Mouse (Mus musculus) granulocyte monocyte progenitor cell, adult 5-6 weeks (primary cell): Measurements from ENCODE around the gene Plod3. TPM values are rescaled to one million over a fixed set of nuclear protein-coding genes. Genes with fewer than 3 reads are reported as not detected.
"Not testable (repeated sequence)": the region's sequence is repeated elsewhere in the genome, so short reads cannot be mapped to it uniquely, and the experiment has no call there.

Experiments used
- ATAC-seq: replicated peaks from 2 replicates; pipeline ENCODE4 v1.8.0; 2016; ENCODE audit warnings: mild to moderate bottlenecking, moderate TSS enrichment, inconsistent platforms; ENCODE audit not compliant: poor library complexity, severe bottlenecking
- total RNA-seq, 2 experiments: library from RNA; stranded (forward) in 1 of 2; stranded (reverse) in 1 of 2; fragments of 200-712, 200-1000 nt in 1 of 2; fragments of >200 nt in 1 of 2; fragmentation: Nextera tagmentation in 1 of 2; gene quantifications; 2 replicates each; pipeline ENCODE4 v1.2.3; 2014 to 2017

Gene Plod3
- 122 and 139 TPM in 2 replicates for total RNA-seq (2014; fragmentation: Nextera tagmentation)
- total RNA-seq (2017): 158 and 177 TPM in 2 replicates

DNA sequence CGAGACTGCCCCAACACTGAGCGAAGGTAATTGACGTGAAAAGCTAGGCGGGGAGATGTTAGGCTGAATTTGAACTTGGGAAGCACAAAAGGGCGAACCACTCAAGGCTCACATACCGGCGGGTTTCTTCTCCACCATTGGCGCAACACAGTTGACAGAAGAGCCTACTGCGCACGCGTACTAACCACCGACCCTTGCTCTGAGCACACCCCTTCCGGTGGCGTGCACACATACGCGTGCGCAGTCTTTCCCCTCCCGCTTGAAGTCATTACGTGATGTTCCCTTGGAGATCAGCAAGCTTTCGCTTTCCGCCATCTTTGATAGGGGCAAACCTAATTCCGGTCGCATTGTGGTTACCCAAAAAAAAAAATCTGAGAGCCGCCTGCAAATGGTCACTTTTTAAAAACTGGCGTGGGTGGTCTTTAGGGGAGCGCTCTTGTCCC is at the start of gene Plod3:
Gene Plod3 (plus strand): TSS at position 325 of the 443 bp plus-strand sequence.
- ATAC-seq: peak; percentile 76

DNA sequence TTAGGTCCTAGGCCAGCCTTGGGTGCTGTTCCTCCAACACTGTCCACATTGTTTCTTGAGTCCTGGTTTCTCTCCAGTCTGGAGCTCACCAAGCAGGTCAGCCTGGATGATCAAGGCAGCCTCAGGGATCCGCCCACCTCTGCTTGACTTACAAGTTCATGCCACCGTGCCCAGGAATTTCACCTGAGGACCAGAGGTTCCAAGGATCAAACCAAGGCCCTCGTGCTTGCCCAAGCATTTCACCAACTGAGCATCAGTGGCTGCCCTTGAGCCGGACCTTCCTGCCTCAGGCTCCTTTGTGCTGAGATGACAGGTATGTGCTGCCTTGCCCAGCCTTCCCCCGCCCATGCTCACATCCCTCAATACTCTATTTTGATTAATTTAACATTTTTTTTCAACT is 49.2 kb upstream of the Plod3 start:
- ATAC-seq: no peak

GRCm38 (mm10) chr5:136939284-136939683 is 47.5 kb upstream of the Plod3 start:
- ATAC-seq: no peak

- ATAC-seq: not testable (repeated sequence)
These were observed 46.8 kb upstream of the Plod3 start for GRCm38 (mm10) chr5:136940029-136940428.

DNA sequence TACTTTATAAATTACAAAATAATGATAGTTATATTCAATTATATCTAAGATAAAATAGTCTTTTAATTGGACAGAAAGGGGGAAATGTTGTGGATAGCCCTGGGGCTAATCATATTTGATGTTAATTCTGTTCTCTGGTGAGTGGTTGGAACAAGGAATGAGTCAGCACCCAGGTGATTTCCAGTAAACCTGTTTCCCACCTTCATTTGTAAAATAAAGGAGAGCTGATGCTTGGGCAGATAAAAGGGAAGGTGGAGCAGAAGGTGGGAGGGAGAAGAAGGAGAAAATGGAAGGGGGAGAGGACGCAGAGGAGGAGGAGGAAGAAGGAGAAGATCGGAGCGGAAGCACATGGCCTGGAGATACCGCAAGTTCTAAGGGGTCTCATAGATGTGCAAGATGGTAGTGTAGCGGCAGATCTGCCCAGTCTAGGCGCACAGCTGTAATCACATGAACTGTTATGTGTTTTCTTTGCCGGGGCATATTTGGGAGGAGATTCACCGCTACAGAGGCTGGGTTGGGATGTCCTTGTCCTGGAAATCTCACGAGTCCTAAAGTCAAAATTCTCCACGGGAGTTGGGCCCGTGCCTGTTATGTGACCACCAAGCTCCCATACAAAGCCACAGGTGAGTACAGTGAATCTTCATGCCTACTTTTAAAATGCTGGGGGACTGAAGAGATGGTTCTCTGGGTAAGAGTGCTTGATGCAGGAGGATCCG is 45.8 kb upstream of the Plod3 start:
- no peak for ATAC-seq

GRCm38 (mm10) chr5:136942781-136943180 is 44.0 kb upstream of the Plod3 start:
- ATAC-seq: no peak

DNA sequence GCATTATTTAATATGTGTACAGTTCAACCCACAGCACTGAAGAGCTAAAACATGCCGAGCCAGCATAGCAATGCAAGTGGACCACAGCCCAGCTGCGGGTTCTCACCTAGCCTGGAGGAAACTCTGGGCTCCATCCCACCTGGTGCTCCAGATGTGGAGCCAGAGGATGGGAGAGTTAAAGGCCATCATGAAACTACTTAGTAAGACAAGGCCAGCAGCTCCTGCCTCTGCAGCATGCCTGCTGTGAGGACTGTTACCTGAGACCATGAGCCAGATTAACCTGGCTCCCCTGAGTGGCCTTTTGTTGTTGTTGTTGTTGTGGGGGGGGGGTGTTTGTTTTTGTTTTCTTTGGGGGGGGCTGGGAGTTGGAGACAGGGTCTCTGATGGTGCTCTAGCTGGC is 43.4 kb upstream of the Plod3 start:
- no peak for ATAC-seq

- no peak for ATAC-seq
These were observed 41.7 kb upstream of the Plod3 start for GRCm38 (mm10) chr5:136945084-136945483.

- ATAC-seq: no peak
These were observed 38.9 kb upstream of the Plod3 start for GRCm38 (mm10) chr5:136947874-136948273.

GRCm38 (mm10) chr5:136949551-136950336 is 37.1 kb upstream of the Plod3 start:
- ATAC-seq: not testable (repeated sequence)

GRCm38 (mm10) chr5:136950521-136950920 is 36.3 kb upstream of the Plod3 start:
- no peak for ATAC-seq

DNA sequence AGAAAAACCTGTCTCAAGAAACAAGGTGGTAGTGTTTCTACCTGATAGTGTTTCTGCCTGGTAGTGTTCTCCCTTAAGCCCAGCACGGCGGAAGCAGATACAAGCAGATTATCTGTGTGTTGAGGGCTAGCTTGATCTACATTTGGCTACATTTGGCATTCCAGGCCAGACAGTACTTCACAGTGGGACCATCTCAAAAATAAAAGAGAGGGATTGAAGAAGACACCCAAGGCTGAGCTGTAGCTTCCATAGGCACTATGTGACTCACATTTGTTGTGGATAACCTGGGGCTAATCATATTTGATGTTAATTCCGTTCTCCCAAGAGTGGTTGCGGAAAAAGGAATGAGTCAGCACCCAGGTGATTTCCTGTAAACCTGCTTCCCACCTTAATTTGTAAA is 34.7 kb upstream of the Plod3 start:
- ATAC-seq: no peak

DNA sequence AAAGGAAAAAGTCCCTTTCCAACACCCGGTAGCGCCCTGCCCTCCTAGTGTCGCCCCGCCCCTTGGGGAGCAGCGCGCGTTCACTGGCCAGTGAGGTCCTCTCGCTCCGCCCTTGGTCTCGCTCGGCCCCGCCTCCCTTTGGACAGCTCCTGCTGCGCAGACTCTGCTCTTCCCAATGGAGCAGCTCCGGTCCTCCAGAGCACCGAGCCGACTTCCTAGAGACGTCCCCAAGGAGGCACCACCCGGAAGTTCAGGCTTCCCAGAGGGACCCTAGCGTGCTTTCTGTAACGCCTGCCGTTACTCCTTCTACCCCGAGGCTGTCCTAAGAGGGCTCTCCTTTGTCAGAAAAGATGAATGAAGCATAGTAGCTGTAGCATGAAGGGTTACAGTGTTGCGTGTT is 33.8 kb upstream of the Plod3 start, which contains the start of gene Fis1:
Gene Fis1 (plus strand): TSS at position 261 of the 400 bp plus-strand sequence.
- peak; percentile 95 for ATAC-seq

GRCm38 (mm10) chr5:136953440-136953951 is 33.3 kb upstream of the Plod3 start:
- peak; percentile 75 for ATAC-seq

GRCm38 (mm10) chr5:136955622-136956021 is 31.2 kb upstream of the Plod3 start:
- no peak for ATAC-seq

DNA sequence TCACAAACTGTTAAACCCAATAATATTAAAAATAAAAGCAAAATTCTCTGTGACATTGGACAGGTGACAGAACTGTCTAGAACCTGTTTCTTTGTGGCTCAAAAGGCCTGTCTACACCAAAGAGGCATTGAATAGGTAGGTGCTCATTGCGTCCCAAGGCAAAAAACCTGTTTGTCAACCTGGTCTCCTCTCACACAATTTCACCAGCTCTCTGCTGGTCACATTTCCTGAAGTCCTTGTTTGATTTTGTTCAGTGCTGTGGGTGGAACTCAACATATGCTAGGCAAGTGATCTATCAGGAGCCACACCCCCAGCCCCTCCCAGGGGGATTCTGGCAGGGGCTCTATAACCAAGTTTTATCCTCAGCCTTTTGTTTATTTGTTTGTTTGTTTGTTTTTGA is 29.6 kb upstream of the Plod3 start:
- no peak for ATAC-seq

GRCm38 (mm10) chr5:136958991-136959605 is 27.7 kb upstream of the Plod3 start:
- ATAC-seq: no peak

GRCm38 (mm10) chr5:136960053-136960452 is 26.8 kb upstream of the Plod3 start:
- ATAC-seq: no peak

- peak; percentile 18; the same call in 1 of the 2 replicates for ATAC-seq
These were observed 25.4 kb upstream of the Plod3 start for GRCm38 (mm10) chr5:136961334-136961982.

DNA sequence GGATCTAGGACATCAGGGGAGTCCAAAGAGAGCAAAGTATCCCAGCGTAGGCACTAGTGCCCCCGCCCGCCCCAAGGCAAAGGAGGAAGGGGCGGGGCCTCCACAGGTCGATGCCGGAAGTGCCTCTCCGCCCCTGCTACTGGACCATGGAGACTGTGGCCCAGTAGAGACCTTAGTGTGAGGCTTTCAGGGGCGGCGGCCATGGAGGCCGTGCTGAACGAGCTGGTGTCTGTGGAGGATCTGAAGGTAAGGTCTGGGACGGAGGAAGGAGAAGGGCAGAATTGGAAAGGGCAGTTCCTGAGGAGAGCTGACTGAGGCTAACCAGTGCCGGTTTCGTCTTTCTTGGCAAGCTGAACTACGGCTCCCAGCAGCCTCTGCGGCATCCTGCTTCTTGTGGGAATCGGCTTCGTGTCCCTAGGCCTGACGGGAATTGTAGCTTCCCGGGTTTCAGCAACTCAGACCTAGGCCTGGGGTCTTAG is 24.8 kb upstream of the Plod3 start:
- ATAC-seq: peak; percentile 90
